Mouse (Mus musculus) liver, postnatal 0 days (tissue): ENCODE results near the gene Dync2h1.

Experiments
- CTCF ChIP-seq: sonication (generic); IDR thresholded peaks from 2 replicates; pipeline ENCODE4 v1.5.1; 2016; ENCODE audit warnings: antibody characterized with exemption, low read depth
- EP300 ChIP-seq: IDR thresholded peaks from 2 replicates; pipeline ENCODE4 v1.6.1; 2016; ENCODE audit warnings: antibody characterized with exemption, low read depth, mild to moderate bottlenecking

DNA sequence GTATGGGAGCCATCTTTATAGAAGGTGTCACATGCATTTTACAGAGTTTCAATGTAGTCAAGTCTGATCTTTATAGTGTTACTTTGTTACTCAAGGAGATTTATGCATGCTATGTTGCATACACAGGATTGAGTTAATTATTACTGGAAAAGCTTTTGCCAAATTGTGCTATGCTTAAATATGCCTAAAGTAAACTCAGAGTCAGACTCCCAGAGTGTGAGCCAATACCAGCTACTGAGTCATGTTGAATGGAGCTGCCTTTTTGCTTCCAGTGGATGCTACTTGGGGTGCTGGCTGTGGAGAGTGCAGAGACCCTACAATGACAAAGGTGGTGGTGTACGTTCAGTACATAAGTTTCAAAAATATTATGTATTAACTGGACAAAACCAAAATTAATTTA, 169.5 kb downstream of the Dync2h1 start:
- TF ChIP-seq EP300 (no peak), CTCF (no peak)
